Mouse (Mus musculus) monocyte, adult 59 days (primary cell): ENCODE results near the gene Cdkl5. TPM values are rescaled to one million over a fixed set of nuclear protein-coding genes. Genes with fewer than 3 reads are reported as not detected.

Experiments used
- total RNA-seq, 2 experiments: library from RNA; stranded (reverse); gene quantifications; one replicate each; pipeline ENCODE4 v1.2.4; 2023

The Cdkl5 gene
- total RNA-seq = 1 to 10 TPM; 1.7 to 2.9 TPM

DNA sequence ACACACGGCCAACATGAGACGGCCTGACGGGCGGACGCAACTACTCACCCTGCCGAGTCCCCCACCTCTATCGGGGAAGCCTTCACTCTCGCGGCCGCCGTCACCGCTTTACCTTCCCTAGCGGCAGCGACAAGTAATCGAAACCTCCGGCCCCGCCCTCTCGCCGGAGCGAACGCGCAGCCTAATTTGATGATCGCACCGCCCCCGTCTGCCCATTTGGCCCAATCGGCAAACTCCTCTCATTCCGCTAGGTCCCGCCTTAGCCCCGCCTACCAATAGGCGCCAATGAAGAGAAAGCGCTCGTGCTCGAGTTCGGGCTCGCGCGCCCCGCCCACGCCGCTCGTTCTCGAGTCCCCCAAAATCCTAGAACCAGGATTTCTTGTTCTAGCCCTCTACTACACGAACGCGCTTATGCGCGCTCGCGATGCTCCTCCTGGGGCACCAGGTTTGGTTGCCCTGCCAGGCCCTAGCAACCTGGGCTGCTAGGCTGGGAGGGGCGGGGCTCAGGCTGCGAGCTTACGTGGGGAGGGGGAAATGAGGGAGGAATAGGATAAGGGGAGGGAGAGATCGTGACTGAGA is at the start of gene Cdkl5:
Cdkl5 (minus strand) TSS at position 162 of the 579 bp plus-strand sequence.

DNA sequence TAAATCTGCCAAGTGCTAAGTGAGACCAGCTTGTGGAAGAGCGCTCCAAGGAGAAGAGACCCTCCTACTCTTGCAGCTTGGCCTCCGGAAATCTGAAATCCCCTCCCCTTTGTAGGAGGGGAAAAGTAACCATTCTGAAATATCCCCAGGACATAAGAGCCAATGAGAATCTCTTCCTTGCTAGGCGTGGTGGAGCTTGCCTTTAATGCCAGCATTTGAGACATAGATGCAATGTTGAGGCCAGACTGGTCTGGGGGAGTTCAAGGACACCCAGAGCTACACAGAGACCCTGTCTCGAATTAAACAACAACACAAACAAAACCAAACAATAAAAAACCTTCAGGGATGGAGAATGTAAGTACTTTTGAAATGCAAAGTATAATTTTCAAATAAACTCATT is 87.6 kb downstream of the Cdkl5 start, which contains the start of gene Gja6:
Gja6 (minus strand) TSS at position 101 of the 400 bp plus-strand sequence.

DNA sequence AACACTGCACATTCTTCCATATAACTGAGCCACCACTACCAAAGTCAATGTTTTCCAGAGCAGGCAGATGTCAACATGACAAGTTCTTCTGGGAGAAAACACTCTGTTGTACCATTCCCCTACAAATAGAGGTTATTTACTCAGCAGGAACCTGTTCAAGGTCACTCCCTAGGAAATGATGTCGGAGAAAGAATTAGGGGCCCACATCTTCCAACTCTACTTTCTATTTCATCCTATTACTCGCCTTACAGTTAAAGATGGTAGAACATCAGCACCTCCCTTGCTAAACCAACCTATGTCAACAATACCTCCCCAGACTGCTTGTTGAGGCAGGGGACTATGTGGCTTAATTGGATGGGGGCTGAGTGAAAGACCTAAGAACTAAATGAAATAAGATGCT is 226.8 kb downstream of the Cdkl5 start, which contains the start of gene Rs1:
Rs1 (plus strand) TSS at position 301 of the 400 bp plus-strand sequence.

DNA sequence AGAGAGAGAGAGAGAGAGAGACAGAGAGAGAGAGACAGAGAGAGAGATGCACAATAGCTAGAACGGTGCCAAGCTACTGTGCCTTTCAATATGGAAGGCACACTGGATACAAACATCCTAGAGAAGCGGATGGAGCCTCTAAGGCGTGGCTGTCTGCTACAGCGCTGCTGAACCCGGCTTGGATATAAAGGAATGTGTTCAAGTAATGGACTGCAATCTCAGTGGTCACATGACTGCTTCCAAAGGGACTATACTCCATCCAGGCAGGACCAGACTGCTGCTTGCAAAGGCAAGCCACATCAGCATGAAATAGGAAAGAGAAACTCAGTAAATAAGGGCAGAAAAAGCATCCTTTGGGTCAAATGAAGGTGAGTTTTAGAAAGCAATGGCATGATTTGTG is 258.9 kb downstream of the Cdkl5 start, which contains the start of gene Ppef1:
Ppef1 (minus strand) TSS at position 116 of the 400 bp plus-strand sequence.

Other genes starting within 250 kb of the Cdkl5 start
- gene Rs1, start 226.7 kb downstream of the Cdkl5 start, total RNA-seq = not detected
- under 1 TPM; 0.31 to 0.33 TPM for gene Gja6, start 87.7 kb downstream of the Cdkl5 start, total RNA-seq
- not detected for gene Scml2, start 122.5 kb upstream of the Cdkl5 start, total RNA-seq